Mouse (Mus musculus): ENCODE results near the gene Cd84. TPM values are rescaled to one million over a fixed set of nuclear protein-coding genes. Genes with fewer than 3 reads are reported as not detected.

The Cd84 gene
- polyA plus RNA-seq, 2 experiments = 1.7 to 2.3 TPM

GRCm38 (mm10) chr1:171920989-171921621, 81.6 kb downstream of the Cd84 start:
- H3K4me3 ChIP-seq (replicated peaks; ENCODE audit: low read length) = no peak overlapping the region
- TF ChIP-seq POLR2A (IDR thresholded peaks at IDR 0.05; ENCODE audit: borderline replicate concordance, extremely low read depth, insufficient read depth, insufficient read length) = no peak
- H3K4me1 ChIP-seq (ENCODE audit: control insufficient read depth, insufficient read depth, low read length) = no peaks in the 10 kb centered on the region
- ATAC-seq (ENCODE audit: low FRiP score, low read depth) (no peak), DNase-seq (ENCODE audit: low spot score) (no peak)
- 74% methylated on average over 9 of the region's 9 CpGs for WGBS
- no peaks in the 10 kb centered on the region for H3K36me3 ChIP-seq (ENCODE audit: control insufficient read depth, insufficient read depth, low read length)
- no peak overlapping the region for H3K4me2 ChIP-seq (replicated peaks; ENCODE audit: low read depth, low read length, severe bottlenecking)
- H3K9ac ChIP-seq (ENCODE audit: low read depth, low read length, severe bottlenecking) = no peak overlapping the region
- H3K27me3 ChIP-seq (ENCODE audit: control insufficient read depth, insufficient read depth, low read length) = no peaks in the 10 kb centered on the region
- H3K27ac ChIP-seq (replicated peaks; ENCODE audit: low read depth, low read length) = no peak overlapping the region
- no peaks in the 10 kb centered on the region for H3K9me3 ChIP-seq (ENCODE audit: control insufficient read depth, low read length)

GRCm38 (mm10) chr1:171921641-171922040, 82.1 kb downstream of the Cd84 start:
- 69% methylated on average over 2 of the region's 2 CpGs for WGBS
- H3K9me3 ChIP-seq (ENCODE audit: control insufficient read depth, low read length) = no peaks in the 10 kb centered on the region
- no peaks in the 10 kb centered on the region for H3K36me3 ChIP-seq (ENCODE audit: control insufficient read depth, insufficient read depth, low read length)
- no peak overlapping the region for H3K9ac ChIP-seq (ENCODE audit: low read depth, low read length, severe bottlenecking)
- TF ChIP-seq POLR2A (IDR thresholded peaks at IDR 0.05; ENCODE audit: borderline replicate concordance, extremely low read depth, insufficient read depth, insufficient read length) = no peak
- H3K4me3 ChIP-seq (replicated peaks; ENCODE audit: low read length) = no peak overlapping the region
- H3K27me3 ChIP-seq (ENCODE audit: control insufficient read depth, insufficient read depth, low read length) = no peaks in the 10 kb centered on the region
- ATAC-seq (ENCODE audit: low FRiP score, low read depth) (no peak), DNase-seq (ENCODE audit: low spot score) (no peak)
- no peaks in the 10 kb centered on the region for H3K4me1 ChIP-seq (ENCODE audit: control insufficient read depth, insufficient read depth, low read length)
- H3K27ac ChIP-seq (replicated peaks; ENCODE audit: low read depth, low read length) = no peak overlapping the region
- no peak overlapping the region for H3K4me2 ChIP-seq (replicated peaks; ENCODE audit: low read depth, low read length, severe bottlenecking)

- H3K9ac ChIP-seq (ENCODE audit: low read depth, low read length, severe bottlenecking) = no peak overlapping the region
Observed at GRCm38 (mm10) chr1:171922844-171923243, 83.3 kb downstream of the Cd84 start.

GRCm38 (mm10) chr1:171924900-171925299, 85.4 kb downstream of the Cd84 start:
- DNase-seq (ENCODE audit: low spot score) (no peak), ATAC-seq (ENCODE audit: low FRiP score, low read depth) (no peak)
- no peak for TF ChIP-seq POLR2A (IDR thresholded peaks at IDR 0.05; ENCODE audit: borderline replicate concordance, extremely low read depth, insufficient read depth, insufficient read length)
- H3K36me3 ChIP-seq (ENCODE audit: control insufficient read depth, insufficient read depth, low read length) = no peaks in the 10 kb centered on the region
- H3K4me1 ChIP-seq (ENCODE audit: control insufficient read depth, insufficient read depth, low read length) = no peaks in the 10 kb centered on the region
- no peak overlapping the region for H3K27ac ChIP-seq (replicated peaks; ENCODE audit: low read depth, low read length)
- no peaks in the 10 kb centered on the region for H3K9me3 ChIP-seq (ENCODE audit: control insufficient read depth, low read length)
- H3K9ac ChIP-seq (ENCODE audit: low read depth, low read length, severe bottlenecking) = no peak overlapping the region
- H3K4me2 ChIP-seq (replicated peaks; ENCODE audit: low read depth, low read length, severe bottlenecking) = no peak overlapping the region
- WGBS = 73% methylated on average over 3 of the region's 3 CpGs
- no peaks in the 10 kb centered on the region for H3K27me3 ChIP-seq (ENCODE audit: control insufficient read depth, insufficient read depth, low read length)
- H3K4me3 ChIP-seq (replicated peaks; ENCODE audit: low read length) = no peak overlapping the region

More at GRCm38 (mm10) chr1:171922844-171923243, 83.3 kb downstream of the Cd84 start:
- Histone ChIP-seq H3K4me3 (replicated peaks; ENCODE audit: low read length) (no peak overlapping the region), H3K27ac (replicated peaks; ENCODE audit: low read depth, low read length) (no peak overlapping the region), H3K9me3 (ENCODE audit: control insufficient read depth, low read length) (no peaks in the 10 kb centered on the region), H3K4me2 (replicated peaks; ENCODE audit: low read depth, low read length, severe bottlenecking) (no peak overlapping the region), H3K27me3 (ENCODE audit: control insufficient read depth, insufficient read depth, low read length) (no peaks in the 10 kb centered on the region), H3K4me1 (ENCODE audit: control insufficient read depth, insufficient read depth, low read length) (no peaks in the 10 kb centered on the region), H3K36me3 (ENCODE audit: control insufficient read depth, insufficient read depth, low read length) (no peaks in the 10 kb centered on the region)
- WGBS = 88% methylated on average over 5 of the region's 5 CpGs
- no peak for TF ChIP-seq POLR2A (IDR thresholded peaks at IDR 0.05; ENCODE audit: borderline replicate concordance, extremely low read depth, insufficient read depth, insufficient read length)
- no peak for ATAC-seq (ENCODE audit: low FRiP score, low read depth)
- DNase-seq (ENCODE audit: low spot score) = no peak

GRCm38 (mm10) chr1:171933851-171934250, 94.4 kb downstream of the Cd84 start:
- H3K9me3 ChIP-seq (ENCODE audit: control insufficient read depth, low read length) = no peaks in the 10 kb centered on the region
- DNase-seq (ENCODE audit: low spot score) = no peak
- 46% methylated on average over 3 of the region's 3 CpGs for WGBS
- no peak overlapping the region for H3K4me2 ChIP-seq (replicated peaks; ENCODE audit: low read depth, low read length, severe bottlenecking)
- ATAC-seq (ENCODE audit: low FRiP score, low read depth) = no peak
- H3K4me1 ChIP-seq (ENCODE audit: control insufficient read depth, insufficient read depth, low read length) = no peaks in the 10 kb centered on the region
- H3K9ac ChIP-seq (ENCODE audit: low read depth, low read length, severe bottlenecking) = no peak overlapping the region
- TF ChIP-seq POLR2A (IDR thresholded peaks at IDR 0.05; ENCODE audit: borderline replicate concordance, extremely low read depth, insufficient read depth, insufficient read length) = no peak
- H3K36me3 ChIP-seq (ENCODE audit: control insufficient read depth, insufficient read depth, low read length) = no peaks in the 10 kb centered on the region
- H3K4me3 ChIP-seq (replicated peaks; ENCODE audit: low read length) = no peak overlapping the region
- no peaks in the 10 kb centered on the region for H3K27me3 ChIP-seq (ENCODE audit: control insufficient read depth, insufficient read depth, low read length)
- no peak overlapping the region for H3K27ac ChIP-seq (replicated peaks; ENCODE audit: low read depth, low read length)

Data from limb, embryonic 14.5 days (tissue).